Mouse (Mus musculus) hematopoietic multipotent progenitor cell, adult 10-12 weeks (in vitro differentiated cells): ENCODE results near the gene Alg1. TPM values are rescaled to one million over a fixed set of nuclear protein-coding genes. Genes with fewer than 3 reads are reported as not detected.

Experiments
- polyA plus RNA-seq: library from polyadenylated mRNA; stranded (reverse); fragments of >175 nt; gene quantifications from 2 replicates; pipeline ENCODE4 v1.2.3, GENCODE M21; 2012; ENCODE audit warnings: low replicate concordance

Gene Alg1
- polyA plus RNA-seq = 12.9 and 22.3 TPM in 2 replicates

DNA sequence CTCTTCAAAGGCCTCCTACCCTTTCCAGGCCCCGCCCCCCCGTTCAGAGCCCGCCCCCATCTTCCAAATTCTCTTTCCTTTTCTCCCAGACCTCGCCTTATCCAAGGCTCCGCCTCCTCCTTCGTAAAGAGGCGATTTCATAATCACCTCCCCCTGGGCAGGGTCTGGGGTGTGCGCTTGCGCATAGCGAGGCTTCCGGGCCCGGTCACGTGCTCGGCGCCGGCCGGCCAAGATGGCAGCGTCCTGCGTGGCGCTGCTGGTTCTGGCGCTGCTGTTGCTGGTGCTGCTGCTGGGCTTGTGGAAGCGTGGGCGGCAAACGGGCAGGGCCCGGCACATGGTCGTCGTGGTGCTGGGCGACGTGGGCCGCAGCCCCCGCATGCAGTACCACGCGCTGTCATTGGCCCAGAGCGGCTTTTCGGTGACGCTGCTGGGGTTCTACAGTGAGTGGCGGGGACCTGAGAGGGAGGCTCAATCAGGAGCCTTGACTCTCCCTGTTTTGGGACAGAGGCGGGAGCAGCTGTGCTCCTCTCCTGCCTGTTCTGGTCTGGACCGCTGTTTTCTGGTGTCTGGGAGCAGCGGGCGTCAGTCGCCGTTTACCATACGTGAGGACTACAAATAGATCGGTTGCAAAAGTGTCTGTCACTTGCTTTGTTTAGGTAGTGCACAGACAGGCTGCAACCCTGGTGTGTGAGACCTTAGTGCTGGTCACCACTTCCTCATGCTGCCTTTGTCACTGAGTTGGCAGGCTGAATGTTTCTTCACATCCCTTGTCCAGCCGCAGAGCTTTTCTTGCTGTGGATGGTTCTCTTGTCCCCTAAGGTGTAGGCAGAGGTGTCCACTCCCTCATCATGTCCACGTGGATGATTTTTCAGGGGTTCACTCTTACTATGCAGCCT is at the start of gene Alg1:
Gene Alg1 (plus strand): TSS at position 204 of the 896 bp plus-strand sequence.

DNA sequence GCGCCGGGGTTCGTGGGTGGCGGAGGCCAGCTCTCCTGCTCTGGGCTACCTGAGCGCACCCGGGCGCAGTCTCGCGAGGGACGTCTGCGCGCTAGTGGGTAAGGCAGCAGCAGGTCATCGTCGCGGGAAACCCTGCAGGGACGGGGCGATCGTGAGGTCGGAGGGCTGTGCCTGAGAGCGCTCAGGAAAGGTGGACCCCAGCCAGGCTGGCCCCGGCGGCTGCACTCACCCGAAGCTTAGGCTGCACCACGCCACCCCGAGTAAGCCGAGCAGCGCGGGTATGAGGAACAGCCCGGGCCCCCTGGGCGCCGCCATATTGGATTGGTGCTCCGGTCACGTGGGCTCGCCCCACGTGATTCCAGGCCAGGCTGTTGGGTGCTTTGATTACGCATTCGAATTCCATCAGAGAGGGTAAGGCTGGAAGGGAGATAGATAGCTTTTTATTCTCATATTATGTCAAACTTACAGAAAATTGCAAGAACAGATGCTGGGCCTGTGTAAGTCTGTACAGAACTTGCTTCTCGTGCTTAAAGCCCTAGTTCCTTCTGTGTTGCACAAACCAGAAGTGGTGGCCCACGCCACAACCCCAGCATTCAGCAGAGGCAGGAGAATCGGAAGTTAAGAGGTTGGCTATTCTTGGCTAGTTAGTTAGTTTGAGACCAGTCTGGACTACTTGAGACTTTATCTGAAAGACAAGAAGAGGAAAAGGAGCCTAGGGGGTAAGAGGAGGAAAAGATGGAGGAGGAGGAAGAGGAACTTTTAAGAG is 29.6 kb upstream of the Alg1 start, which contains the start of gene Nagpa:
Gene Nagpa (minus strand): TSS at position 345 of the 766 bp plus-strand sequence.

DNA sequence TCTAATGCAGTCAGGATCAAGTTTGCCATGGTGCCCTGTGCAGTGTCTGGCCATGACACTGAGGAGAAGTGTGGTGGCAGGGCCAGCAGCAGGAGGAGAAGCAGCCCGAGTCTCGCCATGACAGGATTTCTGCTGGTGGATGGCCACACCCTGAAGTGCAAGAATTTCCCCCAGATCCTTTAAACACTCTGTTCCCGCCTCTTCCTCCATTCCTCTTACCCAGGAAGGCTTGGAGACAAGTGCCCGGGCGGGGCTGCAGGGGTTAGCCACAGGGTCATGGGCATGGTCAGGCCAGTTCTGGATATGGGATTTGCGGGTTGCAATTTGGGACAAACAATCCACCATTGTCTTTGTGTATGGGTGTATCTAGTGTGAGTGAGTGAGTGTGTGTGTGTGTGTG is 11.3 kb upstream of the Alg1 start, which contains the start of gene AU021092:
Gene AU021092 (minus strand): TSS at position 160 of the 400 bp plus-strand sequence.

DNA sequence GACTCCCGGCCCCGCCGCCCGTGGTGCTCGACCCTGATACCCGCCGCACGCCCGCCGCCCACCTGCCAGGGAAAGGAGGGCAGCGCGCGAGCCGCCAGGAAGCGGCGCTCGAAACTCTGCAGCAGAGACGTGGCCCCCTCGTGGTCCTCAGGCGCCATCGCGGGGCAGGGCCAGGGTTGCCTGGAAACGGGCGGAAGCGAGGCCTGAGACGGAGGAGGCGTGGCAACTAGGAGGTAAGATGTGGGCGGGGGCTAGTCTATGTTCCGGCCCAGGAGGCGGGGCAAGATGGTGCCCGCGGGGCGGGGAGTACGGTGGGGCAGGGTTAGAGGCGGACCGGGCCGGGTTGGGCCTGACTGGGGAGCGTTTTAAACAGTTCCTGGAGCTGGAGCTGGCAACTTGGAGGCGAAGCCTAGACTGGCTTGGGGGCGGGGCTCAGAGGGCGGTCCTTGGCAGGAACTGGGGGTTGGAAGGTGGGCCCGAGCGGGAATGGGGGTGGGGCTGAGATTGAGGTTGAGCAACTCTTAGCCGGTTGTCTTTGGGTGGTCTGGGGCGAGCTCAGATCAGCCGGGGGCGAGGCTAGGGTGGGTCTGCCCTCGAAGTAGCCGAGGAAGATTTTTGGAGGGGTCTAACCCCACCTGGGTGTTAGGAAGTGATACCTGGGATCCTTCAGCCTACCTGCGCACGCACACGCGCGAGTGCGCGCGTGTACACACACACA is 22.5 kb downstream of the Alg1 start, which contains the start of gene Eef2kmt:
Gene Eef2kmt (minus strand): TSS at position 205 of the 718 bp plus-strand sequence.

Other genes starting within 250 kb of the Alg1 start
- not detected in 2 replicates for gene Sept12, start 235.8 kb upstream of the Alg1 start, polyA plus RNA-seq
- not detected in 2 replicates for gene Smim22, start 226.3 kb upstream of the Alg1 start, polyA plus RNA-seq
- gene Rogdi, start 220.1 kb upstream of the Alg1 start, polyA plus RNA-seq = 205 and 264 TPM in 2 replicates
- gene Glyr1, start 183.8 kb upstream of the Alg1 start, polyA plus RNA-seq = 14.7 and 34.6 TPM in 2 replicates
- gene Ubn1, start 183.6 kb upstream of the Alg1 start, polyA plus RNA-seq = 21.6 and 26.2 TPM in 2 replicates
- gene Ppl, start 101.2 kb upstream of the Alg1 start, polyA plus RNA-seq = 1.9 and 3.0 TPM in 2 replicates
- 0.09 TPM in 1 of 2 replicates, not detected in the other for gene Sec14l5, start 86.5 kb upstream of the Alg1 start, polyA plus RNA-seq
- gene Nagpa, start 29.6 kb upstream of the Alg1 start, polyA plus RNA-seq = 35.6 and 64.5 TPM in 2 replicates
- 1.3 TPM in 1 of 2 replicates, not detected in the other for gene AU021092, start 11.3 kb upstream of the Alg1 start, polyA plus RNA-seq
- gene Eef2kmt, start 22.4 kb downstream of the Alg1 start, polyA plus RNA-seq = 3.2 and 6.1 TPM in 2 replicates